Mouse (Mus musculus): Measurements from ENCODE around the gene Cmip.

The Cmip gene

DNA sequence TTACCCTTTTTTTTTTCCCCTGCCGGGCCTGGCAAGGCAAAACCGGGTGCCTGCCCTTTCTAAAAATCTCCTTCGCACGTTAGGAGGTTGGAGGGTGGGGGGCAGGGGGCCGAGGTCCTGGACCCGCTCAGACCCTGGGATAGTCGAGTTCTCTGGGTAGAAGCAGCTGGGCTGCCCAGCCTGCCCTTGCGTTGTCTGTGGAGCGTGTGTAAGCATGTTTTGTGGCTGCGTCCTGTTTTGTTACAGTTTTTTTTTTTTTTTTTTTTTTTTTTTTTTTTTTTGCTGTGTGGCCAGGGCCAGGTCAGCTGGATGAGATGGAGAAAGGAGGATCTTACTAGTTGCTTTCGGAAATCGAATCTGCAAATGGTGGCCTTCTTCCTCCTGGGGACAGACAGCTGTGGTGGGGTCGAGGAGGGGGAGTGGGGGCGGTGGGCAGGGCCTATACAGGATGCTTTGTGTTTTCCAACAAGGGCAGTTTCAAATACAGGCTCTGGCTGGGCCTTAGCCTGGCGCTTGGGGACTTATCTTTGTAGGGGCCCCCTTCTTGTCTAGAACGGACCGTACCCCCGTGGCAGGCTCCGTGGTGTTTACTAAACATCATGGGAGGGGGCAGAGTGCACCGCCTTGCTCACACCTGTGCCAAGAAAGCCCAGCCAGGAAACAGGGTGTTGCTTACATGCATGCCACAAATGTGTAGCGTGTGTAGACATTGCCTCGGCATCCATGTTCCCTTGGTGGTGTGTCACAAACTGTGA, 1.1 kb downstream of the Cmip start:
- peak; percentile 45 to 52 for DNase-seq

DNA sequence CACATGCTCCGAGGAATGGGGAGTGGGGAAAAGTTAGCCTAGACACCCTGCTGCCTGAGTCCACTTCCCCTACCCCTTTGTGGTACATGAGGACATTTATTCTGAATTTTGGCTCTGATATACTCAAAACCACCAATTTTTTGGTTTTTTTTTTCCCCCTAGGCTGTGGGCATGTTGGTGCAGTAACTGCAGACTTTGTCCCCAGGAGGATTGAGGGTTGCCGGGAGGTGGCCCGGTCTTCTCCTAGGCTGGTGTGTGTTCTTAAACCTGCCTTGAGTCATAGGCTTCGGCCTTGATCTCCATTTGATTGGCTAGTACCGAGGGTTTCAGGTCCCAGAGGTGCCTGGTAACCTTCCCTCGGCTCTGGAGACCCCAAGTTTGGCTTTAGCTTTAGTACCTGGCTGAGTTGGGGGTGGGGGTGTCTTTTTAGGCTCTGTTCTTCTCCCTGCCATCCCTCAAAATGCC, 1.7 kb downstream of the Cmip start:
- peak; percentile 39 to 44 for DNase-seq

DNA sequence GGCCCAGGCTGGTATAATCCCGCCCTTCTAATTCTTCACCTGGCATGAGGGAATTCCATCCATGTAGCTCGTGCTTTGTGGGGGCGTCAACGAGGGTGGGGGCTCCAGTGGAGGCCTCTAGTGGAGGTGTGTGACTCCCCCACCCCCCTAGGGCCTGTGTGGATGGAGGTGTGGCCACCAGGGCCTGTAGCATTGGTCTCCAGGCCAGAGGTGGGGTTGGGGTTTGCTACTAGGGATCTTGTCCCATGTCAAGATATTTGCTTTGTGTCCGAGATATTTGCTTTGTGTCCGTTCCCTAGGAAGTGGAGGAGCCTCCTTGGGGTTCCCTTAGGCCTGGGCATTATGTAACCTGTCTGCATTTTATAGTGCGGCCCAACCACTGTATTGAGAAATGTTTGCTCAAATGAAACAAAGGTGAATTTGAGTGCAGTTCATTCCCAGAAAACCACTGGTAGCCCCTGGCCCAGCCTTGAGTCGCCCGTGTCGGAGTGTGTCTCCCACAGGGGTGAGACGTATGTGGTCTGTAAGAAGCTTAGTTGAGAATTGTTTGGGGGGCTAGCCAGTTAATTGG, 2.7 kb downstream of the Cmip start:
- peak; percentile 64 to 79 for DNase-seq

DNA sequence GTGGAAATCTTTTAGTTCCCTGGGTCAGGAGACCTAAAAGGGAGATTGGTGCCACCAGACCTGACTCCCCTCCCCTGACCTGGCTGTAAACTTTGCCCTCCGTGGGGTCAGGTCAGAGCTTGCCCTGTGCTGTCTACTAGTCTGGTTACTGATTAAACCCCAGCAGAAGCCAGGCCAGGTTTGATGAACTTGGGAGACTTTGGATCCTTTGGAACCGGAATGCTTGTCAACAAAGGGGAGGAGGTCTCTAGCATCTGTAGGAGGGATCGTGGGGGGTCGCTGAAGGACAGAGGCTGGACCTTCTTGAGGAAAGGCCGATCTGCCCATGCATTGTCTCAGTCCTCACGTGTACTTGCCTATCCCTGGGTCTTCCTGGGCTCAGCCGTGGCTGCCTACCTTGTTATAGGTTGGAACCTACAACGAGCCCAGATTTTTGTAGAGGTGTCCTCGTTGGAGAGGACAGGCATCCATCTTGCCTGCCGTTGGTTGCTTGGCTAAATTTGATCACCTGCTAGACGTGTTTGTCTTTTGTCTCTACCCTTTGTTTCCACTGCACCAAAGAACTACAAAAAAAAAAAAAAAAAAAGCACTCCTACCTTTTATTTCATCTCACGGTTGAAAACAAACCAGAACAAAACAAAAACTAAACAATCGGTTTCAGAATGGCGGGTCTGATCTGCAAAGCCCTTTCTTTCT, 3.5 kb downstream of the Cmip start:
- DNase-seq = peak; percentile 89 to 94

- no peak for DNase-seq
Observed at GRCm38 (mm10) chr8:117260930-117261475, 4.1 kb downstream of the Cmip start.

DNA sequence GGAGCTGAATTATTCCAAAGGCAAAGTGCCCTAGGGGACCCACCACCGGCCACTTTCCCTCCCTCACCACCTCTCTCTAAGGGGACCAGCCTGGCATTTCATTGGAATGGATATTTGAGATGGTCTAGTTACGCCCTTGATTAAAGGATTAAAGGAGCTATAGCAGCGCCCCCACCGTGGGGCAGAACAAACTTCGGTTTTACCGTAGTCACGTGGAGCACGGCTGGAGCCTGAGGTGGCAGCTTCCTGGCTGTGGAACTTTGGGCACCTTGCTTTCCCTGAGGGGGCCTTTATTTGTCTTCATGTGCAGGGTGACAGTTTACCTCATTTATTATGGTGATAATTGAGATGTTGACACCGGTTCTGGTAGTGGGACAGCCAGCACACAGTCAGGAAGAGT, 4.8 kb downstream of the Cmip start:
- DNase-seq = no peak

DNA sequence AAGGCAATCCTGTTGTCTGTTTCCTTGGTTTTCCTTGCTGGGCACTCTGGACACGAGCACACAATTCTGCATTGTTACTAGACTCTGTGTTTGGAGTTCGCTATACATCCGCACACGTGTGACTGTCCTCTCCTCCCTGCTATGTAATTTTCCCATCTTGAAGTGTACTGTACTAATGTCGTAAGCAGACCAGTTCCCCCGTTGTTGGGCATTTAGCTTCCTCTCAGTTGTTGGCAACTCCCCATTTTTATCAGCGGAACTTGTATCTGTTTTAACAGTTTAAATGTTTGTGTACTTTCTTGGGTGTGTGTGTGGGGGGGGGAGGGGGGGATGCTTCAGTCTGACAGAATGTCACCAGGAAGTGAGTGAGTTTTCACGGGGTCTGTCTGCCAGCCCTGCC, 5.8 kb downstream of the Cmip start:
- DNase-seq = no peak

GRCm38 (mm10) chr8:117263442-117263841, 6.6 kb downstream of the Cmip start:
- DNase-seq = no peak

DNA sequence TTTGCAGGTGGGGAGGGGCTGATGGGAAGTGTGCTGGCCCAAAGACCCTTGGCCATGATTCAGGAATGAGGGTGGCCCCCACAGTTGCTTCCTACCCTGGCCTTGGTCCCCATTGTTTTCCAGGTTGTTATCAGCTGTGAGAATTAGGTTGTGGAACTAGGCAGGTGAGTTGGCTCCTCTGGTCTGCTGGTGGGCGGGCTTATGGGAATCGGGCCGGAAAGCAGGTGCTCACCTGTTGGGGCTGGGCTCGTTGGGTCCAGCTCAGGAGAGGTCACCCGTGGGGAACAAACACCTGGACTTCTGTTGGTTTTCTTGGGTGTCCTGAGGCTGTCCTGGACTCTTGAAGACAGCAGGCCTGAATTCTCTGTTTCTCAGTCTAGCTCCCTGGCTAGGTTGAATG, 8.2 kb downstream of the Cmip start:
- no peak for DNase-seq

DNA sequence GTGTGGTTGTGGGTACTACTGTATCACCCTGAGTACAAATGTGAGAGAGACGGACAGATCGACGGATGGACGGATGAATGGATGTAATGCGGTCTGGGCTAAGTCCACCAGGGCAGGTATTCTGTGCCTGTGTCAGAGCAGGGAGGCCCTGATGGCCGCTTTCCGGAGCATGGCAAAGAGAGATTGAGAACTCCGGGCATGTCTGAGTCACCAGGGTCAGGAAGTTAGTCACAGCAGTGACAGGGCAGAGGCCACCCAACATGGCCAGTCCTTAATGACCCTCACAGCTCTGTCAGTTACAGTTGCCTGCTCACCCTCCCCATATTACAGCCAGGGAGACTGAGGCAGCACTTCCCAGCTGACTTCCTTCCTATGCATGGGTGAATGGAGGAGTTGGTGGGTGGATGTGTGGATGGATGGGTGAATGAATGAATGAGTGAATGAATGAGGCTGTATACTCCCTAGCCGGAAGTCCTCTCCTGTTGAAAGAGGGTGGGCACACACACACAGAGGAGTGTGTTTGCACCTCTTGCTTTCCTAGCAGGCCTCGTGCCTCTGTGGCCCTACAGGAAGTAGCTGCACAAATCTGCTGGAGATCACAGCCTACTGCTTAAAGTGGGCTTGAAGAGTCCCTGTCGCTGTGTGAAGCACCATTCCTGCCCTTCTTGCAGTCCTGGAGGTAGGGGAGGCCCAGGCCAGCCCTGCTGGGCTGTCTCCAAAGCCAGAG, 10.7 kb downstream of the Cmip start:
- no peak for DNase-seq

- no peak for DNase-seq
Observed at GRCm38 (mm10) chr8:117278234-117278633, 21.4 kb downstream of the Cmip start.

- no peak for DNase-seq
Observed at GRCm38 (mm10) chr8:117278668-117279132, 21.8 kb downstream of the Cmip start.

DNA sequence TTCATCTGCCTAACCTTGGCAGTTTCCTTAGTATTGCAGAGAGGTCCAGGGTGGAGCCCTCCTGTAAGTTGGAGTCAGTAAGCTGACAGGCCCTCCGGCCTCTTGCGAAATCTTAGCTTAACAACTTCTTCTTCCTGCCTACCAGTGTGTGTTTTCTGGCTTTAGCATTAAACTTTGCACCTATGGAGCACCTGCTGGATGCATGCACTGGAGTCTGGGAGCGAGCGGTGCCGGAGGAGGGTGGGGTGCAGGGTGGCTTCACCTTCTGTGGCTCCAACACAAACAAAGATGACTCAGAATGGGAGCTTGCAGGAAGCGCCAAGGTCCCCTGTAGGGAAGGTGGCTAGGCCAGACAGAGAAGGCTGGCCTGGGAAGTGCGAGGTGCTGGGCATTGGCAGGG, 23.6 kb downstream of the Cmip start:
- no peak for DNase-seq

DNA sequence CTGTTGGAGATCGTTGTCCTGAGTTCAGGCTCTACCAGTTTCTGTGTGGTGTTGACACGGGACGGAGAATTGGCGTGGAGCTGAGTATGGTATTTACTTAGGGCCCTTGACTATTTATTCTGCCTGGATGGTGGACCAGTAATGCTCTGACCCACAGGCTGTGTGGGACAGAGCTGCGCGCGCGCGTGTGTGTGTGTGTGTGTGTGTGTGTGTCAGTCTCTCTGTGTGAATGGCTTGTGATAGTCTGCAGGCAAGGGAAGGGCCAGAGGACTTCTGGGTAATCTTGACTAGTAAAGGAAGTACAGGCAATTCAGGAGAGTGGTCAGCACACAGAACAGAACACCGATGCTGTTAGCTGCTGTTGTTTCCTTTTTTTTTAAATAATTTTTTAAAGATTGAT, 24.8 kb downstream of the Cmip start:
- no peak for DNase-seq

DNA sequence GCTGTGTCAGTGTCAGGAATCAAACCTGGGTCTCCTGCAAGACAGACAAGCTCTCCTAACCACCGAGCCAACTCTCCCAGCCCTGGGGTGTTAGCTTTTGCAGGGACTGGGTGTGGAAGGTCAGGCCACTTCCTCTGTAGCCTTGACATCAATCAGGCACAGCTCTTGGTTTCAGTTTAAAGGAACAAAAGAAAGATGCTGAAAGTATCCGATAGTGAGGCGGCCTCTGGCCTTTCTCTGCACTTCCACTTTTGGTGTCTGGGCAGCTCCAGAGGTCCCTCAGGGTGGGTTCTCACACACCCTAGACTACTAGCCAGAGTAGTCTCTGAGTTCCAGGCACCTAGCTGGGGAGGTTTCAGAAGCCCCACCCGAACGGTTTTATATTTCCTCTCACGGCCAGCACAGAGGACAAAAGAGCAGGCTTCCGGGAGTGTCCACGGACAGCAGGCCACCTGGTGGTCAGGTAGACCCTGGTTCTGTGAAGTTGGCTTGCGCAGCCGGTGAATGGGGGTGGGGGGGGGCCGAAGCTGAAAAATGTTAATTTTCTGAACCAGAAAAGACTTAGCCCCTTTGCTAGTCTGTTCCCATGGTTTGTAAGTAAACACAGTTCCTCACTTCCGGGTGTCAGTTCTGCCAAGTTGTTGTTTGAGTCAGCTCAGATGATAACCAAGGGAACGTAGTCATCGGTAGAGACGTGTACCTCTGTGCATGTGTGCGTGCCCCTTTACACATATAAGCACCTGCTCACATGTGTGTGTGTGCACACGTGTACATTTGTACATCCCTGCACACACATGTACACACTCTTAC, 25.5 kb downstream of the Cmip start:
- no peak for DNase-seq

GRCm38 (mm10) chr8:117284768-117285484, 28.1 kb downstream of the Cmip start:
- DNase-seq = no peak

GRCm38 (mm10) chr8:117287966-117288365, 31.1 kb downstream of the Cmip start:
- no peak for DNase-seq

DNA sequence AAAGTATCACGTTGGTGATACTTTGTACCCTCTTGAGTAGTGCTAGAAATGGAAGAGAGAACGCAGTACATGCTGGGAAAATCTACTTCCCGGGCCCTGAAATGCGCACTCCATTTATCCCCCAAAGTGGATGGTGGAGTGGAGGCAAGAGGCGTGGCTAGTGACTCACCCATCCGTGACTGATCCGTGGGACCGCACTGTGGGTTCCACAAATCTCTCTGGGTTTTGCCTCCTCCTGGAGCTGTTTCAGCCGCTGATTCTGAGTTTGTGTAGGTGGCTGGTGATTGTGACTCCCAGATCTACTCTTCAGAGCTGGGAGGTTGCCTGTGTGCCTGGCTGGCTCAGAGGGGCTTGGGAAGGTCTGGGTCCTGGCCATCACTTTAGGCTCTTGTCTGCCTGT, 32.2 kb downstream of the Cmip start:
- no peak for DNase-seq

DNA sequence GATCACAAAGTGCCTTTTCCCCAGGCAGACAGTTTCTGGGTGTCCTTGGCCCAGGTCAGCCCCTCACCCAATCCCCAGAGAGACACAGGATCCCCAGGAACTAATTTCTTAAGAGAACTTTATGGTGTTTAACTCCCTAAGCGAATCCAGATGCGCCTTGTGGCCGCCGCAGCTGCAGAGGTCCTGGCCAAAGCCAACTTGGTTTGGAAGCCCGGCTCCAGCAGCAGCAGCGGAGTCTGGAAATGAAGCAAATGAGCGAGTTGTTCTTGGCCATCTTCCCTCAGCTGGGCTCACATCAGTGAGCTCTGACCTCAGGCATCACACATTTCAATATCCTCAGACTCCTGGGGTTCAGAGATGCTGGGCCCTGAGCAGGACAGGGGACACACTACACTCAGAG, 33.6 kb downstream of the Cmip start:
- no peak for DNase-seq

GRCm38 (mm10) chr8:117292262-117292661, 35.4 kb downstream of the Cmip start:
- no peak for DNase-seq

DNA sequence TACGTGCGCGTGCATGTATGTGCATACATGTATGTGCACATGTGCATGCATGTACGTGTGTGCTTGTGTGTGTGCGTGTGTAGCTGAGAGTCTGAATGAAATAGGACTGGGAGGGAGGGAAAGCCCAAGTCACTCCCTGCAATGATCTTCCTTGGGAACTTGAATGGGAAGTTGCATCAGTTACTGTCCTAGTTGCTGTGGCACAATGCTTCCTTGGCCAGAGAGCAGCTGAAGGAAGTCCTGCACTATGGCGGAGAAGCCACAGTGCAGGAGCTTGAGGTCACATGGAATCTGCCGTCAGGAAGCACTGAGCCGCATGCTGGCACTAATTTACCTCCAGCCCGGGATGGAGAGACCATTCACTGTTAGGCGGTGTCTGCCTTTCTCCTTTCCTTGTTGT, 37.9 kb downstream of the Cmip start:
- no peak for DNase-seq

Measured in kidney, adult 8-10 months (tissue).